Mouse (Mus musculus): ENCODE data around the gene Lrrc8c.

Lrrc8c gene

DNA sequence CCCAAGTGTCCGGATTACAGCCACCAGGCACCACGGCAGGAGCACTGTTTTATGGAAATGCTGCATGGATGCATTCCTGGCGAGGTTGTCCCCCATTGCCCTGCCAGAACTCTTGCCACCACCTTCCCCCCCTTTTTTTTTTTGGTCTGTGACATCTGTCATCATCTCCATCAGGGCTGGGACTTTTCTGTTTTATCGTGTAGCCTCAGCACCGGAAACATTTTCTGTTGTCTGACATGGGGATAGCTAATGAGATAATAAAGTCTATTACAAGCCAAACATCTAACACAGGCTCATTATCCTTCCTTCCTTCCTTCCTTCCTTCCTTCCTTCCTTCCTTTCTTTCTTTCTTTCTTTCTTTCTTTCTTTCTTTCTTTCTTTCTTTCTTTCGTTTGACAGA lies 119.7 kb downstream of the Lrrc8c start:
- DNase-seq (ENCODE audit: low read depth): no peak

DNA sequence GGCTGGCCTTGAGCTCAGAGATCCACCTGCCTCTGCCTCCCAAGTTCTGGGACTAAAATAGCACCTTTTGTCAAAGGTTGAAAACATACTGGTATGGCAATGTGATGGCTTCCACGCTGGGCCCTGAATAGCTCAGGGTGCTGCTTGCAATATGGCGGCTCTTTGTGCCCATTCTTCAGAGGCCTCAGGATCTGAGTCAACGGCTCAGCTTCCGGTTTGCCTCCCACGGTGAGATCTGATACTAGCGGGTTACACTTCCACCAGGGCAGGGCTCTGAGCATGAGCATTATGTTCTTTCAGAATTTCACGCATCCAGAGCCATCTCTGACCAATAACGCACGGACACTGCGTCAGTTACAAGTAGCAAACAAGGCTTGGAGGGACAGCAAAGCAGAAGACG lies 120.2 kb downstream of the Lrrc8c start:
- DNase-seq (ENCODE audit: low read depth): peak; percentile 36

DNA sequence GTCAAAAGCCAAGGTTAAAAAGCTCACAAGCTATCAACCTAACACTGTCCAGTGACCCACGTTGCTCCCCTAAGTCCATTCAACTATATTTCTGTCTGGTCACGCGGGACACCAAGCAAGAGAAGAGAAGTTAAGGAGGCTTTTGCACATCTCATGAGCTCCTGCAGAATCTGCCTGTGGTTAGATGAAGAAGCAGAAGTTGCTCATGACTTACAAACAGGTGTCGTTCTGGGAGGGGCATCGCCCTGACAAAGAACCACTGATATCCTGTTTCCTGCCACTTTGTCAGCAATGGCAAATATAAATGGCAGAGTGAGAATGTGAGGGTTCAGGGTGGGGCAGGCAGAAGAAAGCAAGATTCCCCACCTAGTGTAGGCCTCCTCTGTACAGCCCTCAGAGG lies 123.3 kb downstream of the Lrrc8c start:
- DNase-seq (ENCODE audit: low read depth): peak; percentile 89

DNA sequence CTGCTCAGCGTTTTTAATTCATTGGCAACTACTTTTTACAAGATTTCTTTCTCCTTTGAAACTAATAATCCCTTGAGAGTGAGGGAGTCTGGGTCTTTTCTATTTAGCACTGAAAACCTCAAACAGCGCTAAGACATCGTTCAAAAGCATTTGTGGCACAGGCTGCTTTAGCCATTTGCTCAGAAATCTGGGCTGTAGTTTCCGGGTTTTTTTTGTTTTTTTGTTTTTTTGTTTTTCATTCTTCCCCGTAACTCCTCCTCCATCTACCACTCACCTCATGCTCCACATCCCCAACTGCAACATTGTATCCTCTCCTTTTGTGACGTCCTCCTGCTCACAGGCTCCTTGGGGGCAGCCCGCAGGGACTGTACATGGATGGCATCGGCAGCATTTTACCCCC lies 124.1 kb downstream of the Lrrc8c start:
- DNase-seq (ENCODE audit: low read depth): peak; percentile 70

DNA sequence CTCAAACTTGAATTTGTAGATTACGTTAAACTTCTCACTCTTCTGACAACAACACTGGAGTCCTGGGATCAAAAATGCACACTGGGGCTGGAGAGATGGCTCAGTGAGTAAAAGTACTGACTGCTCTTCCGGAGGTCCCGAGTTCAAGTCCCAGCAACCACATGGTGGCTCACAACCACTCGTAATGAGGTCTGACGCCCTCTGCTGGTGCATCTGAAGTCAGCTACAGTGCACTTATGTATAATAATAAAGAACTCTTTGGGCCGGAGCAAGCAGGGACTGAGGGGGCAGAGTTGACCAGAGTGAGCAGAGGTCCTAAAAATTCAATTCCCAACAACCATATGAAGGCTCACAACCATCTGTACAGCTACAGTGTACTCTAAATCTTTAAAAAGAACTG lies 125.0 kb downstream of the Lrrc8c start:
- DNase-seq (ENCODE audit: low read depth): no peak

DNA sequence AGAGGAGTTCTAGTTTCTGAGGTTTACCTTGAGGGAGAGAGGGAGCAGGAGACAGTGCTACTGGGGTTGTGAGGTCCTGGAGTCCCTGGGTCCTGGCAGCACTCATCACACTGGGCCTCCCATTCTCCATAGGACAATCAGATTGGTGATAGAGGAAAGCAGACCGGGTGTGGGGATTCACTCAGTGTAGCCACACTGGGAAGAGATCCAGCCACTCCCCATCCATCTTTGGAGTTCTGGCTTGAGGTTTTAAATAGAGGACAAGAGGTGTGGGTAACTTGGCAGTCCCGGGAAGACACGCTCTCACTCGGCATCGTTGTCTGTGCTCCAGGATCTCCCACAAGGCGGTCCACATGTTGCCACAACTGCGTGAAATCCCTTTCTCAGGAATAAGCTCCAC lies 127.9 kb downstream of the Lrrc8c start:
- no peak for DNase-seq (ENCODE audit: low read depth)

DNA sequence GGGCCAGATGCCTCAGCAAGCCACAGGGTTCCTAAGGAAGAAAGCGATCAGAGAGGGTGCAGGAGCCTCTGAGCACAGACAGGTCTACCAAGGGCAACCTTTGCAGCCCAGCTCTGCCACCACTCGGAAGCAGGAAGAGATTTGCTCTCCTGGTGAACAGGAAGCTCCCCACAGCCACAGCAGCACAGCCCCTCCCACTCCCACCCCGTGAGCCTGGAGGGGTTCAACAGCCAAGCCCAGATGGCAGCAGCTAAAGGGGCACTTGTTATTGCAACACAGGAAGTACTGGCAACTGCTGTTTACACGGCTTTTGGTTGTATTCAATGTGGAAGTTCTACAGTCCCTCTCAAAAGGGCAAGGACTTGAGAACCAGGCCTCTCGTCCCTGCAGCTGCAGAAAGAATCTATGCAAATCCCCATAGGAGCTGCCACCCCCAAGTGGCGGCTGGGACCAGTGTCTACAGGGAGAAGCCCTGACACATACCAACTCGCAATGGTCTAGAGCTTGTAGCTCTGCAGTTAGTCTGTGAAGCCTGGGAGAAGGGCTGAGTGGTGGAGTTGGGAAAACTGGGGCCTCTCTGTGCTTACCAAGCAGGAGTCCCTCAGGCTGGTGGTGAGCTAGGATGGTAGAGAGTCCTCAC lies 129.6 kb downstream of the Lrrc8c start:
- peak; percentile 84 for DNase-seq (ENCODE audit: low read depth)

DNA sequence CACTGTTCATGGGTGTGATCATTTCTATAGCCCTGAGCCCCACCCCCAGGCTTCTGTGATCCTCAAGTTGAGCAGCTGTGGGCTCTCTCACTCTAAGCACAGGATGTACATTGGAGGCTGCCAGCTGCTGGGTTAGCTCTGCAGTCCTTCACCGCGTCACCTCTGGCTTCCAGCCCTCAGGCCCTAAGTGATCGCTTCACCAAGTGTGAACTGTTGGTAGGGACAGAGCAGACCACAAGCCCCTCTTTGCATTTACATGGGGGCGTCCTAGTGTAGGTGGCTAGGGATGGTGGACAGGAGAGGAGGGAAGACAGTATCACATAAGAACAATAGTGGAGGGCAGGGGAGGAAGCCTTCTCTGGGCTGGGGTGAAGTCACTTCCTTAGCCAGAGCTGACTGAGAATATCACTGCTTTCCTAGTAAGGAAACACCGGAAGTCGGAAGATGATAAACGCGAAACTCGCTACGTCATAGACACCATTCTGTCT lies 130.4 kb downstream of the Lrrc8c start:
- DNase-seq (ENCODE audit: low read depth): peak; percentile 94

DNA sequence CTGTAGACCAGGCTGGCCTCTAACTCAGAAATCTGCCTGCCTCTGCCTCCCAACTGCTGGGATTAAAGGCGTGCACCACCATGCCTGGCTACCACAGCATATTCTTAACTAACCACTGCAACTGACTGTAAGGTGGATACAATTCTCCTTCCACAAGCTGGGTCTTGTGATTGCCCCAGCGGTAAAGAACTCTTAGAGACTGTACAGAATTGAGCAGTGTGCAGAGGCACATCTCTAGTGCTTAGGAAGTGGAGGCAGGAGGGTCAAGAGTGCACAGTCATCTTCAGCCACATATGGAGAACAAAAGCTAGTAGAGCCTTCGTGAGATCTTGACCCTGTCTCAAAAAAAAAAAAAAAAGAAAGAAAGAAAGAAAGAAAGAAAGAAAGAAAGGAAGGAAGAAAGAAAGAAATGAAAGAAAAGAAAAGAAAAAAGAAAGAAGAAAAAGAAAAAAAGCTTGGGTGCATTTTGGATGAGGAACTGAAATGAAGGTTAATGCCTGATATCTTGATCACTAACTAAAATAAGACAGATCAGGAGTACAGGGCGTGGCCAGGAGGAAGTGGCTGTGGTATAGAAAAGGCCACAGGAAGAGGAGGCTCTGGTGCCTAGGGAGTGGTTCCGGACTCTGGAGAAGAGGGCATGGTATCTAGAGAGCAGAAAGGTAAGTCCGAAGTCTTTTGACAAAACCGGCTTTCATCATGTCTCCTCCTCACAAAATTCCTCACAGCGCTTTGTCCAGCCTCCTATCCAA lies 131.7 kb downstream of the Lrrc8c start:
- DNase-seq (ENCODE audit: low read depth): peak; percentile 69

DNA sequence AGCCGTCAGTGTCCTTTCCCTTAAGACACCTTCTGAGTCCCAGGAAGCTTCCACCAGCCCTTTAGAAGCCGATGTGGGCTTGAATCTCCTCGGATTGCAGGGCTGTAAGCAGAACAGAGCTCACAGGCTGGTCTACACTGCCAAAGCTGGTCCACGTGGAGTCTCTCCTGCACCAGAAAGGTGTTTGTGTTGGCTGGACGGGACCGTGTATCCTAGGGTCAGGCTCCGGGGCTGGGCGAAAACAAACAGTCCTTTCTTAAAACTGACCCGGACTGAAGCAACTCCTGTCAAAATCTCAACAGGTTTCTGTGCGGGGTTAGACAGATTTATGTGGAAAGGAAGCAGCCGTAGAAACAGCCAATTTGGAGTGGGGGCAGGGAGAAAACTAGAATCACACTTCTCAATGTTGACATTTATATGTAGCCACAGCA lies 132.4 kb downstream of the Lrrc8c start:
- peak; percentile 78 for DNase-seq (ENCODE audit: low read depth)

DNA sequence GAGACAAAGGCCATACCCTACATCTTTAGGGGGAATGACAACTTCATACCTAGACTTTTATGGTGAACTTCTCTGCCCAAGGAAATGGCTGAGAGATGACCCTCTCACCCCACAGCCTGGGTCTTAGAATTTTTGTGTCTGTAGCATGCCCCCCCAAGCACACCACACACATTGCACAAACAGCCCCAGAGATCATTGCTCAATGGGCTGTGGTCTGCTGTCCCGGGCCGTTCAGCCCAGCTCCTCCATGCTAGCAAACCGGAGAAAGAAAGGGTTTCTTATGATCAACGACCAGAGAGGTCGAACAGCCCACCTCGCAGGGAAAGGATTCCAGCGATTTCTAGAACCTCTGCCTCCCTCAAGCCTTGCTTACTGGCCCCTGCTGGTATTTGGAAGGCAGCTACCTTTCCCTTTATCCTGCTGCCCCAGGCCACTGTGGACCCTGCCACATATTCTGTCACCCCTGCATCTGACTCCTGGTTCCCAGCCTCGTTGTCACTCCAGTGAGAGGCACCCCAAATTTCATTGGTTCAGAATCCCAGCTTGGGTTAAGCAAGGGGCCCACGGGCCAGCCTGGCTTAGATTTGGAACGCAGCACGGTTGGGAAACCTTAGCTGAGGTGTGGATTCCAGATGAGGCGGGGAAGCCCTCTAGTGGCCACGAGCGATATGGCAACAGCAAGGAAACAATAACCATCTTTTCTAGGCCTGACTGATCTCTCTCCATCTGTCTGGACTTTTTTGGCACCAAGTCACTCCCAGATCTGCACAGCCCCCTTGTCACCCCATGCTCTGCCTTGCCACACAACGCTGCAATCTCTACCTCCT lies 135.3 kb downstream of the Lrrc8c start:
- DNase-seq (ENCODE audit: low read depth): peak; percentile 90

DNA sequence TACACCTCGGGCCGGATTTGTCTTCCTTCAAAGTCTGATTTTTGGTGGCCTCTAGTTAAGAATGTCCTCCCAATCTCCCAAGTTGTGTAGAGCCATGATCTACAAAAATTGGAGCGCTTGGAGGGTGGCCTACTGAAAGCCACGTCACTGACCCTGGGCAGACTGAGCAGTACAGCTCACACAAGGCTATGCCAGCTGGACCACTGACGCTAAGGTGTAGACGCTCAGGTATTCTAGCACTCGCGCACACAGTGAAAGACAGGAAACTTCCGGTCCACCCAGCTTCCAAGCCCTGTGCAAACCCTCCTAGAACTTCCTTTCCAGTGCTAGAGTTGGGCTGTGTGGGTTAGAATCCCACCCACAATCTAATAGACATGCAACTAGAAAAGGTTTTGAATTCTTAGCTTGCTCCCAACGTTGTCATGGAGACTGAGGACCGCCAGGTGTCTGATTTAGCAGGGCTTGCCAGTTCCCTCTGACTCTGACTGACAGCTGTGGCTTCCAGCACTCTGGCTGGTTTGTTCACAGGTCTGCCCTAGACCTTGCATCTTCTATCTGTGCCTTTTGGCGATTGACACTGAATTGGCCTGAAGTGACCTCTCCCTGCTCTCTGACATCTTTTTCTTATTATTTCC lies 136.0 kb downstream of the Lrrc8c start:
- DNase-seq (ENCODE audit: low read depth): peak; percentile 20

DNA sequence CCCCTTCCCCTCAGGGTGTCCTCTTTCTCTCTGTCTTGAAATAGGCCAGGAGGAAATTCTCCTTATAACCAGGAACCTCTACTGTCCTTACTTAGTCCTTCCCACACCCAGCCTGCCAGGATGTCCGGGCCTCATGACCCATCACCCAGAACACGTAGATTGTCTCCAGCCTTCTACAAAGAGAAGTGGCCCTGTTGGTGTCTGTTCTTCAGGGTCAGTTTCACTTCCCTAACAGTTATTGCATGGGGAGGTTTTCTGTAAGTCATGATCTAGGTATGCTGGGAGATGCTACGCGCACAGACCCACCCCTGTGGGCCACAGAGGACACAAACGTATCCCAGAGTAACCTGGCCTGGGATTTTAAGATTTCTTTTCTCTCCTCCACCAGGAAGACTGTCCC lies 142.7 kb downstream of the Lrrc8c start:
- DNase-seq (ENCODE audit: low read depth): no peak

Data from naive thymus-derived CD4-positive, alpha-beta T cell, adult 2 months (primary cell).